Comparison of ENCODE assay signal across 11 mouse cellular contexts in the genomic region with DNA sequence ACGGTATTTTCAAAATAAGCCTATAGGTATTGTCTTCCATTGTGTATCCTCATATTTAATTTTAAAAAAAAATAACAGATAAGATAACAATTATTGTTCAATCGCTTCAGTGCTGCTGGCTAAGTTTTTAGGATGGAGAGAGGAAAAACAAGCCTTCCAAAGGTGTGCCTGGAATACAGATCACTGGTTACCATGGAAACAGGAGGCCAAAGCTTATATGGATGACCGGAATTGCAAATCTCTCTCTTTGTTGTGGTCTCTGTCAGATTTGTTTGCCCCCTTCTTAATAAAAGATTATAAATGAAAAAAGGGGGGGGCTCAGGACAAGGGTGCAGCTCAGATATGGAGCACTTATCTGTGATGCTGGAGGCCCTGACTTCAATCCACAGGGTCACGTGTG. TPM values are rescaled to one million over a fixed set of nuclear protein-coding genes. Genes with fewer than 3 reads are reported as not detected.
A peak's percentile ranks its signal among the peaks of the same experiment; 100 is the strongest.
DNase-seq lines count a peak whose midpoint lies in the region; ATAC-seq and TF ChIP-seq lines count a peak whose summit lies in the region.
"Had no signal": no experiment of that assay in that cellular context is flagged by ENCODE, and none has a peak within 500 bp of the region (broad histone marks: within the 10 kb centered on the region; RNA-seq: fewer than 3 reads in every experiment).

No protein-coding gene starts in this region.

- no peak for TF ChIP-seq EP300 in heart, adult 2 months (IDR thresholded peaks at IDR 0.05; ENCODE audit: insufficient read depth, low read depth, low read length)

- H3K27me3 ChIP-seq in embryonic facial prominence, embryonic 13.5 days, result no peaks in the 10 kb centered on the region
- no peaks in the 10 kb centered on the region for H3K27me3 ChIP-seq in hindbrain, embryonic 12.5 days
- H3K27me3 ChIP-seq in midbrain, embryonic 15.5 days (replicated peaks), result no peaks in the 10 kb centered on the region
- peaks cover 7% of the 10 kb centered on the region for H3K27me3 ChIP-seq in heart, adult 2 months (ENCODE audit: control insufficient read depth, insufficient read depth, low read length)
- H3K27me3 ChIP-seq: CH12.LX, Patski had no signal

- H3K27ac ChIP-seq in cortical plate, adult 2 months (ENCODE audit: insufficient read depth, low read length), result peak overlapping the region; percentile 42; the same call in 1 of the 2 replicates
- H3K27ac ChIP-seq in embryonic facial prominence, embryonic 13.5 days, result no peak overlapping the region
- peak overlapping the region; percentile 68 for H3K27ac ChIP-seq in hindbrain, embryonic 12.5 days
- peak overlapping the region; percentile 100 for H3K27ac ChIP-seq in midbrain, embryonic 15.5 days
- no peak overlapping the region for H3K27ac ChIP-seq in heart, adult 2 months
- H3K27ac ChIP-seq: kidney, postnatal 0 days had no signal

- peak overlapping the region; percentile 26 for H3K4me2 ChIP-seq in embryonic facial prominence, embryonic 13.5 days
- peak overlapping the region; percentile 71 for H3K4me2 ChIP-seq in hindbrain, embryonic 12.5 days (replicated peaks)
- peak overlapping the region; percentile 60 for H3K4me2 ChIP-seq in midbrain, embryonic 15.5 days

- no peaks in the 10 kb centered on the region; the same call in 1 of the 2 replicates for H3K4me1 ChIP-seq in cortical plate, adult 2 months (ENCODE audit: control insufficient read depth, insufficient read depth, low read length)
- H3K4me1 ChIP-seq in embryonic facial prominence, embryonic 13.5 days, result peaks cover 25% of the 10 kb centered on the region
- peaks cover 22% of the 10 kb centered on the region for H3K4me1 ChIP-seq in hindbrain, embryonic 12.5 days
- H3K4me1 ChIP-seq in midbrain, embryonic 15.5 days, result peaks cover 20% of the 10 kb centered on the region
- H3K4me1 ChIP-seq in heart, adult 2 months (ENCODE audit: control insufficient read depth, insufficient read depth, low read length), result peaks cover 2% of the 10 kb centered on the region; the same call in 1 of the 2 replicates

- H3K36me3 ChIP-seq in embryonic facial prominence, embryonic 13.5 days, result no peaks in the 10 kb centered on the region
- H3K36me3 ChIP-seq in hindbrain, embryonic 12.5 days, result no peaks in the 10 kb centered on the region
- no peaks in the 10 kb centered on the region for H3K36me3 ChIP-seq in midbrain, embryonic 15.5 days (replicated peaks)
- H3K36me3 ChIP-seq in heart, adult 2 months (ENCODE audit: control insufficient read depth, insufficient read depth, low read length), result no peaks in the 10 kb centered on the region

- H3K4me3 ChIP-seq in cortical plate, adult 2 months (ENCODE audit: insufficient read depth, low read length), result peak overlapping the region; percentile 77
- H3K4me3 ChIP-seq in embryonic facial prominence, embryonic 13.5 days, result no peak overlapping the region
- H3K4me3 ChIP-seq in hindbrain, embryonic 12.5 days, result peak overlapping the region; percentile 98
- H3K4me3 ChIP-seq in midbrain, embryonic 15.5 days, result peak overlapping the region; percentile 100
- no peak overlapping the region for H3K4me3 ChIP-seq in heart, adult 2 months

- no peak for TF ChIP-seq POLR2A in cortical plate, adult 2 months (IDR thresholded peaks at IDR 0.05; ENCODE audit: extremely low read depth, insufficient read depth, low read length)
- TF ChIP-seq POLR2A in heart, adult 2 months (IDR thresholded peaks at IDR 0.05; ENCODE audit: insufficient read depth, low read depth, low read length), result no peak

- H3K79me2 ChIP-seq in heart, adult 2 months (replicated peaks; ENCODE audit: control insufficient read depth, insufficient read depth, low read length), result no peaks in the 10 kb centered on the region

- intact Hi-C loops in heart, adult 2 months (cut with DNase I), result loop anchor here (2.0 to 10.0 kb wide), 3 partner anchors 271 to 691 kb away; a partner anchor contains a TSS

- no peak for ATAC-seq in embryonic facial prominence, embryonic 13.5 days (ENCODE audit: insufficient number of reproducible peaks, insufficient read depth, low FRiP score, low TSS enrichment, low read depth)
- ATAC-seq in hindbrain, embryonic 12.5 days (ENCODE audit: low FRiP score), result no peak
- no peak for ATAC-seq in midbrain, embryonic 15.5 days (replicated peaks)
- ATAC-seq: Patski had no signal

- 65% methylated on average over 4 of the region's 4 CpGs for WGBS in embryonic facial prominence, embryonic 13.5 days
- WGBS in hindbrain, embryonic 12.5 days, result 42% methylated on average over 4 of the region's 4 CpGs
- WGBS in midbrain, embryonic 15.5 days, result 19% methylated on average over 4 of the region's 4 CpGs
- WGBS in heart, adult 2 months, result 65% methylated on average over 4 of the region's 4 CpGs

- no peak overlapping the region for H3K9ac ChIP-seq in embryonic facial prominence, embryonic 13.5 days
- H3K9ac ChIP-seq in hindbrain, embryonic 12.5 days, result peak overlapping the region; percentile 100
- H3K9ac ChIP-seq in midbrain, embryonic 15.5 days, result peak overlapping the region; percentile 100
- no peak overlapping the region for H3K9ac ChIP-seq in heart, adult 2 months (ENCODE audit: low read depth, low read length)

- TF ChIP-seq CTCF in cortical plate, adult 2 months (IDR thresholded peaks at IDR 0.05; ENCODE audit: extremely low read depth, insufficient read depth, low read length), result no peak
- TF ChIP-seq CTCF in heart, adult 2 months (IDR thresholded peaks at IDR 0.05), result no peak

- no peak for DNase-seq in heart, adult 2 months
- no peak for DNase-seq in thymus, postnatal 10 days (ENCODE audit: low spot score in 2 of 2)
- no peak for DNase-seq in adrenal gland, postnatal 4 days (ENCODE audit: low spot score in 2 of 2)
- DNase-seq: adrenal gland, postnatal 10 days had no signal

- H3K9me3 ChIP-seq in embryonic facial prominence, embryonic 13.5 days, result no peaks in the 10 kb centered on the region
- 0 out of 2 replicates have a peak, but pooled peaks cover under 1% of the 10 kb centered on the region for H3K9me3 ChIP-seq in hindbrain, embryonic 12.5 days (replicated peaks)
- H3K9me3 ChIP-seq in midbrain, embryonic 15.5 days, result no peaks in the 10 kb centered on the region

RNA-seq across cellular contexts. Expression of a gene that starts 2.4 kb away (rescaled TPM):
- 424 and 485 TPM in 2 replicates for polyA plus RNA-seq in cortical plate, adult 2 months (2012; rRNA removed)
- polyA plus RNA-seq in embryonic facial prominence, embryonic 13.5 days (2015; fragmentation: Nextera tagmentation; extraction: Ambion mirVana), result 56.1 and 66.2 TPM in 2 replicates
- 381 and 469 TPM in 2 replicates for polyA plus RNA-seq in hindbrain, embryonic 12.5 days (2016; fragmentation: Nextera tagmentation; extraction: Ambion mirVana)
- 375 and 400 TPM in 2 replicates for polyA plus RNA-seq in midbrain, embryonic 15.5 days (2015; fragmentation: Nextera tagmentation; extraction: Ambion mirVana)
- total RNA-seq in heart, adult 2 months (2021), result 1 to 10 TPM; 1.9 to 2.4 TPM
- 1.5 and 1.8 TPM in 2 replicates for polyA plus RNA-seq in heart, adult 2 months (2012; rRNA removed)
- total RNA-seq in adrenal gland, postnatal 4 days (2021), result 10 to 100 TPM; 44.9 to 61.0 TPM

Comparison
In these comparisons a context has a peak if more than half of its experiments do, and no peak if none do; other contexts are left out.
1. H3K27ac ChIP-seq: peak in cortical plate, adult 2 months (single experiment), hindbrain, embryonic 12.5 days (single experiment) and midbrain, embryonic 15.5 days (single experiment); none in embryonic facial prominence, embryonic 13.5 days (single experiment) and heart, adult 2 months (single experiment).
2. H3K4me3 ChIP-seq: peak in cortical plate, adult 2 months (single experiment), hindbrain, embryonic 12.5 days (single experiment) and midbrain, embryonic 15.5 days (single experiment); none in embryonic facial prominence, embryonic 13.5 days (single experiment) and heart, adult 2 months (single experiment).
3. H3K9ac ChIP-seq: peak in hindbrain, embryonic 12.5 days (single experiment) and midbrain, embryonic 15.5 days (single experiment); none in embryonic facial prominence, embryonic 13.5 days (single experiment) and heart, adult 2 months (single experiment).
4. RNA of a gene that starts 2.4 kb away (polyA plus RNA-seq): 424 to 485 TPM in cortical plate, adult 2 months, 381 to 469 TPM in hindbrain, embryonic 12.5 days, 375 to 400 TPM in midbrain, embryonic 15.5 days and 56.1 to 66.2 TPM in embryonic facial prominence, embryonic 13.5 days; 1.5 to 1.8 TPM in heart, adult 2 months; every median in the first group is over 10 times any median in the second.
5. Peak in every context shown above with its lines, with median percentiles within 50 percentile points of each other: H3K4me2 ChIP-seq.